Mouse (Mus musculus): ENCODE results near the gene Ltb4r1. TPM values are rescaled to one million over a fixed set of nuclear protein-coding genes. Genes with fewer than 3 reads are reported as not detected.

Ltb4r1 gene
- polyA plus RNA-seq, 1 experiment from 2014 or later: 0.60 TPM

DNA sequence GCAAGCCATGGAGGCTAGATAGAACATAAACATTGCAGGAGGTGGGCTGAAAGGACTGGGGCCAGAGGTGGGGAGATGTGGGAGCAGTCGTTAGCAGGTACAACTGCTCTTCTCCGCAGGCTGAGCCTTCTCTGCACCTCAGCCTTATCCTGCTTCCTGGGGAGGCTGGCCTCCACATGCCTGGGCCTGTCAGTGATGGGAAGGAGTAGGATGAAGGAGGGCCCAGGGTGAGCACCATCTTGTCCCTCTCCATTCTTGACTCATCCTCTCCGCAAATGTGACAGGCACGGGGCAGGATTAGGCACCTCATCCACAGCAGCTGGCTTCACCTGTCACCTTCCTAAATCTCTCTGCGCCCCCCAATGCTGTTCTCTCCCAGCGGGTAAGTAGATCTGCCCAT lies 4.6 kb upstream of the Ltb4r1 start, which contains the start of gene Ltb4r2:
Gene Ltb4r2, plus strand, starts transcription at position 266 of the 400 bp plus-strand sequence.
- no peak for ATAC-seq
- Histone ChIP-seq H3K9me3 (replicated peaks; ENCODE audit: control insufficient read depth, low read length, poor library complexity, severe bottlenecking) (no peaks in the 10 kb centered on the region), H3K4me1 (ENCODE audit: control insufficient read depth, insufficient read depth, low read length) (peaks cover 7% of the 10 kb centered on the region), H3K9ac (ENCODE audit: low read depth, low read length) (peak within 1 kb of the TSS; percentile 85), H3K27me3 (ENCODE audit: control insufficient read depth, insufficient read depth, low read depth, low read length) (peaks cover 28% of the 10 kb centered on the region), H3K4me3 (ENCODE audit: low read depth, low read length) (peak within 1 kb of the TSS; percentile 54), H3K36me3 (ENCODE audit: control insufficient read depth, insufficient read depth, low read length) (no peaks in the 10 kb centered on the region), H3K27ac (ENCODE audit: low read length) (peak within 1 kb of the TSS; percentile 77), H3K4me2 (ENCODE audit: low read length) (peak within 1 kb of the TSS; percentile 92)
- WGBS: 75% methylated on average over 6 of the region's 6 CpGs

DNA sequence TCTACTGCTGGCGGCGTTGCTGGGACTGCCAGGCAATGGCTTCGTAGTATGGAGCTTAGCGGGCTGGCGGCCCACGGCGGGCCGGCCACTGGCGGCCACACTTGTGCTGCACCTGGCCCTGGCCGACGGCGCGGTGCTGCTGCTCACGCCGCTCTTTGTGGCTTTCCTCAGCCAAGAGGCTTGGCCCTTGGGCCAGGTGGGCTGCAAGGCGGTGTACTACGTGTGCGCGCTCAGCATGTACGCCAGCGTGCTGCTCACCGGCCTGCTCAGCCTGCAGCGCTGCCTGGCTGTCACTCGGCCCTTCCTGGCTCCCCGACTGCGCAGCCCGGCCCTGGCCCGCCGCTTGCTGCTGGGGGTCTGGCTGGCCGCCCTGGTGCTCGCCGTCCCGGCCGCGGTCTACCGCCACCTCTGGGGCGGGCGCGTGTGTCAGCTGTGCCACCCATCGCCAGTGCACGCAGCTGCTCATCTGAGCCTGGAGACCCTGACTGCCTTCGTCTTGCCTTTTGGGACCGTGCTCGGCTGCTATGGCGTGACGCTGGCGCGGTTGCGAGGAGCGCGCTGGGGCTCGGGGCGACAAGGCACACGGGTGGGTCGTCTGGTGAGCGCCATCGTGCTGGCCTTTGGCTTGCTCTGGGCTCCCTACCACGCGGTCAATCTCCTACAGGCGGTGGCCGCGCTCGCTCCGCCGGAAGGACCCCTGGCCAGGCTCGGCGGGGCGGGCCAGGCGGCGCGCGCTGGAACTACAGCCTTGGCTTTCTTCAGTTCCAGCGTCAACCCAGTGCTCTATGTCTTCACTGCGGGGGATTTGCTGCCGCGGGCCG lies 3.6 kb upstream of the Ltb4r1 start:
- Histone ChIP-seq H3K36me3 (ENCODE audit: control insufficient read depth, insufficient read depth, low read length) (no peaks in the 10 kb centered on the region), H3K9me3 (replicated peaks; ENCODE audit: control insufficient read depth, low read length, poor library complexity, severe bottlenecking) (no peaks in the 10 kb centered on the region), H3K4me3 (ENCODE audit: low read depth, low read length) (peak overlapping the region; percentile 54), H3K9ac (ENCODE audit: low read depth, low read length) (peak overlapping the region; percentile 85), H3K27me3 (ENCODE audit: control insufficient read depth, insufficient read depth, low read depth, low read length) (peaks cover 34% of the 10 kb centered on the region), H3K4me2 (ENCODE audit: low read length) (peak overlapping the region; percentile 92), H3K27ac (ENCODE audit: low read length) (peak overlapping the region; percentile 77), H3K4me1 (ENCODE audit: control insufficient read depth, insufficient read depth, low read length) (peaks cover 7% of the 10 kb centered on the region)
- peak; percentile 81 for ATAC-seq
- WGBS: under 1% methylated on average over 77 of the region's 77 CpGs

GRCm38 (mm10) chr14:55763166-55763565 lies 2.6 kb upstream of the Ltb4r1 start:
- Histone ChIP-seq H3K4me3 (ENCODE audit: low read depth, low read length) (no peak overlapping the region), H3K9ac (ENCODE audit: low read depth, low read length) (0 out of 2 replicates have a peak overlapping the region, but pooled peaks have one; percentile 6), H3K36me3 (ENCODE audit: control insufficient read depth, insufficient read depth, low read length) (no peaks in the 10 kb centered on the region), H3K9me3 (replicated peaks; ENCODE audit: control insufficient read depth, low read length, poor library complexity, severe bottlenecking) (no peaks in the 10 kb centered on the region), H3K27me3 (ENCODE audit: control insufficient read depth, insufficient read depth, low read depth, low read length) (peaks cover 34% of the 10 kb centered on the region), H3K4me1 (ENCODE audit: control insufficient read depth, insufficient read depth, low read length) (peaks cover 10% of the 10 kb centered on the region), H3K27ac (ENCODE audit: low read length) (0 out of 2 replicates have a peak overlapping the region, but pooled peaks have one; percentile 77), H3K4me2 (ENCODE audit: low read length) (no peak overlapping the region; the same call in none of the 2 replicates)
- ATAC-seq: no peak
- 61% methylated on average over 7 of the region's 7 CpGs for WGBS

DNA sequence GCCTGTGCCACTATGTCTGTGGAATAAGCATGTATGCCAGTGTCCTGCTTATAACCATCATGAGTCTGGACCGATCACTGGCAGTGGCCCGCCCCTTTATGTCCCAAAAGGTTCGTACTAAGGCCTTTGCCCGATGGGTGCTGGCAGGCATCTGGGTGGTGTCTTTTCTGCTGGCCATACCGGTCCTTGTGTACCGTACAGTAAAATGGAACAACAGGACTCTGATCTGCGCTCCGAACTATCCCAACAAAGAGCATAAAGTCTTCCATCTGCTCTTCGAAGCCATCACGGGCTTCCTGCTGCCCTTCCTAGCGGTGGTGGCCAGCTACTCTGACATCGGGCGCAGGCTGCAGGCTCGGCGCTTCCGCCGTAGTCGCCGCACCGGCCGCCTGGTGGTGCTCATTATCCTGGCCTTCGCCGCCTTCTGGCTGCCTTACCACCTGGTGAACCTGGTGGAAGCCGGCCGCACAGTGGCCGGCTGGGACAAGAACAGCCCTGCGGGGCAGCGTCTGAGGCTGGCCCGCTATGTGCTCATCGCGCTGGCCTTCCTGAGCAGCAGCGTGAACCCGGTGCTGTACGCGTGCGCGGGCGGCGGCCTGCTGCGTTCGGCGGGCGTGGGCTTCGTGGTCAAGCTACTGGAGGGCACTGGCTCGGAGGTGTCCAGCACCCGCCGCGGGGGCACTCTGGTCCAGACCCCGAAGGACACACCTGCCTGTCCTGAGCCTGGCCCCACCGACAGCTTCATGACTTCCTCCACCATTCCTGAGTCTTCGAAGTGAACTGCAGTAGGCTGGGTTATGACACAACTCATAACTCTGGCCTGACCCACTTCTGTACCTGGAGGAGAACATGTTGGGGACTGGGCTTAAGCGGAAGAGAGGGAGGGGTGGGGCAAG lies 2.0 kb downstream of the Ltb4r1 start:
- H3K4me1 ChIP-seq (ENCODE audit: control insufficient read depth, insufficient read depth, low read length): peaks cover 3% of the 10 kb centered on the region; the same call in 1 of the 2 replicates
- H3K27me3 ChIP-seq (ENCODE audit: control insufficient read depth, insufficient read depth, low read depth, low read length): peaks cover 30% of the 10 kb centered on the region
- no peaks in the 10 kb centered on the region for H3K36me3 ChIP-seq (ENCODE audit: control insufficient read depth, insufficient read depth, low read length)
- H3K27ac ChIP-seq (ENCODE audit: low read length): no peak overlapping the region
- peak overlapping the region; percentile 89 for H3K4me2 ChIP-seq (ENCODE audit: low read length)
- ATAC-seq: peak; percentile 72
- peak overlapping the region; percentile 71 for H3K9ac ChIP-seq (ENCODE audit: low read depth, low read length)
- 13% methylated on average over 52 of the region's 52 CpGs for WGBS
- H3K9me3 ChIP-seq (replicated peaks; ENCODE audit: control insufficient read depth, low read length, poor library complexity, severe bottlenecking): no peaks in the 10 kb centered on the region
- H3K4me3 ChIP-seq (ENCODE audit: low read depth, low read length): peak overlapping the region; percentile 48

DNA sequence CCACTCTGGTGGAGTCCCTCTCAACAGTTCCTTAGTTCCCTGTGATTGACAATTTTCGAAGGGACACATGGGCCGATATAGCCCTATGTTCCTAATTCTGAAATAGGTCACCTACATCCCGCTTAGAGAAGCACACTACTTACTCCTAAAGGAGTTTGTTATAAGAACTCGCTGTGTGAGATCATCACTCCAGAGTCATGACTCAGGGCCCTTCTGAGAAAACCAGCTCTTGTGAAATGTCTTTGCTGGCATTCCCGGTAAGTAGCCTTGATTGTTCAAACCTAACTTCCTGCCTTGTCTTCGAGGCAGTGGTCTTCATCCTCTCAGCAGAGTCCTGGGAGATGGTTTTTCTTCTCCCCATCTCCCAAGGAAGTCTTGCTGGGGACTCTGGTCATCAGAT lies 2.8 kb downstream of the Ltb4r1 start:
- Histone ChIP-seq H3K4me1 (ENCODE audit: control insufficient read depth, insufficient read depth, low read length) (peaks cover 3% of the 10 kb centered on the region; the same call in 1 of the 2 replicates), H3K9ac (ENCODE audit: low read depth, low read length) (no peak overlapping the region), H3K9me3 (replicated peaks; ENCODE audit: control insufficient read depth, low read length, poor library complexity, severe bottlenecking) (no peaks in the 10 kb centered on the region), H3K36me3 (ENCODE audit: control insufficient read depth, insufficient read depth, low read length) (no peaks in the 10 kb centered on the region), H3K27me3 (ENCODE audit: control insufficient read depth, insufficient read depth, low read depth, low read length) (peaks cover 26% of the 10 kb centered on the region), H3K4me3 (ENCODE audit: low read depth, low read length) (no peak overlapping the region), H3K4me2 (ENCODE audit: low read length) (no peak overlapping the region), H3K27ac (ENCODE audit: low read length) (no peak overlapping the region)
- WGBS: 86% methylated on average over 6 of the region's 6 CpGs
- no peak for ATAC-seq

GRCm38 (mm10) chr14:55769087-55769703 lies 3.4 kb downstream of the Ltb4r1 start:
- Histone ChIP-seq H3K9me3 (replicated peaks; ENCODE audit: control insufficient read depth, low read length, poor library complexity, severe bottlenecking) (no peaks in the 10 kb centered on the region), H3K9ac (ENCODE audit: low read depth, low read length) (no peak overlapping the region), H3K4me1 (ENCODE audit: control insufficient read depth, insufficient read depth, low read length) (peaks cover 3% of the 10 kb centered on the region; the same call in 1 of the 2 replicates), H3K4me2 (ENCODE audit: low read length) (no peak overlapping the region), H3K4me3 (ENCODE audit: low read depth, low read length) (no peak overlapping the region), H3K36me3 (ENCODE audit: control insufficient read depth, insufficient read depth, low read length) (no peaks in the 10 kb centered on the region), H3K27me3 (ENCODE audit: control insufficient read depth, insufficient read depth, low read depth, low read length) (peaks cover 25% of the 10 kb centered on the region), H3K27ac (ENCODE audit: low read length) (no peak overlapping the region)
- no peak for ATAC-seq
- WGBS: 74% methylated on average over 16 of the region's 16 CpGs

GRCm38 (mm10) chr14:55776711-55777110 lies 10.9 kb downstream of the Ltb4r1 start:
- 78% methylated on average over 7 of the region's 7 CpGs for WGBS
- Histone ChIP-seq H3K36me3 (ENCODE audit: control insufficient read depth, insufficient read depth, low read length) (no peaks in the 10 kb centered on the region), H3K9ac (ENCODE audit: low read depth, low read length) (no peak overlapping the region), H3K27me3 (ENCODE audit: control insufficient read depth, insufficient read depth, low read depth, low read length) (peaks cover 8% of the 10 kb centered on the region), H3K4me2 (ENCODE audit: low read length) (no peak overlapping the region), H3K27ac (ENCODE audit: low read length) (no peak overlapping the region), H3K4me3 (ENCODE audit: low read depth, low read length) (no peak overlapping the region), H3K9me3 (replicated peaks; ENCODE audit: control insufficient read depth, low read length, poor library complexity, severe bottlenecking) (no peaks in the 10 kb centered on the region), H3K4me1 (ENCODE audit: control insufficient read depth, insufficient read depth, low read length) (no peaks in the 10 kb centered on the region)
- no peak for ATAC-seq

GRCm38 (mm10) chr14:55777176-55777575 lies 11.4 kb downstream of the Ltb4r1 start:
- Histone ChIP-seq H3K9me3 (replicated peaks; ENCODE audit: control insufficient read depth, low read length, poor library complexity, severe bottlenecking) (no peaks in the 10 kb centered on the region), H3K4me3 (ENCODE audit: low read depth, low read length) (no peak overlapping the region), H3K4me1 (ENCODE audit: control insufficient read depth, insufficient read depth, low read length) (no peaks in the 10 kb centered on the region), H3K27me3 (ENCODE audit: control insufficient read depth, insufficient read depth, low read depth, low read length) (peaks cover 13% of the 10 kb centered on the region), H3K27ac (ENCODE audit: low read length) (no peak overlapping the region), H3K4me2 (ENCODE audit: low read length) (no peak overlapping the region), H3K36me3 (ENCODE audit: control insufficient read depth, insufficient read depth, low read length) (no peaks in the 10 kb centered on the region), H3K9ac (ENCODE audit: low read depth, low read length) (no peak overlapping the region)
- 56% methylated on average over 3 of the region's 3 CpGs for WGBS
- ATAC-seq: no peak

Data from midbrain, embryonic 16.5 days (tissue).